Mouse (Mus musculus) liver, embryonic 14.5 days (tissue): ENCODE measurements around the gene Pde4d. TPM values are rescaled to one million over a fixed set of nuclear protein-coding genes. Genes with fewer than 3 reads are reported as not detected.

ENCODE experiments used
- ATAC-seq: fragments of 200-750 bp; cut with Nextera tagmentation; 2 replicates; pipeline ENCODE4 v1.8.0; 2017; ENCODE audit warnings: moderate number of reproducible peaks, mild to moderate bottlenecking, moderate library complexity; ENCODE audit not compliant: insufficient read depth
- DNase-seq, 3 experiments: peaks; one replicate each; pipeline ENCODE4 v3.0.0-alpha.2; 2012 to 2013; ENCODE audit warnings: low read depth in 3 of 3, low spot score in 3 of 3
- H3K27ac ChIP-seq: fragments of 300-500 bp; sonication (generic); 2 replicates; pipeline ENCODE4 v1.5.1; 2014; ENCODE audit warnings: moderate library complexity, mild to moderate bottlenecking, control low read depth, inconsistent platforms
- H3K27me3 ChIP-seq: fragments of 300-500 bp; sonication (generic); 2 replicates; pipeline ENCODE4 v1.6.1; 2014; ENCODE audit warnings: mild to moderate bottlenecking, low read length, moderate library complexity; ENCODE audit not compliant: control insufficient read depth, insufficient read depth
- H3K36me3 ChIP-seq: fragments of 300-500 bp; sonication (generic); replicated peaks from 2 replicates; pipeline ENCODE4 v1.6.1; 2014; ENCODE audit warnings: low read depth; ENCODE audit not compliant: control insufficient read depth, insufficient read depth
- H3K4me1 ChIP-seq, 2 experiments: fragments of 200-500 bp in 1 of 2; fragments of 300-500 bp in 1 of 2; sonication (generic) in 1 of 2; replicated peaks; 2 replicates each; pipeline ENCODE4 v1.6.1; 2012 to 2014; ENCODE audit warnings: antibody characterized with exemption in 1 of 2, inconsistent platforms in 1 of 2, low read length in 1 of 2; ENCODE audit not compliant: control insufficient read depth in 2 of 2, insufficient read depth in 2 of 2
- H3K4me2 ChIP-seq: fragments of 300-500 bp; sonication (generic); 2 replicates; pipeline ENCODE4 v1.6.1; 2014; ENCODE audit warnings: low read depth, mild to moderate bottlenecking, control low read depth, moderate library complexity
- H3K4me3 ChIP-seq, 2 experiments: fragments of 200-500 bp in 1 of 2; fragments of 300-500 bp in 1 of 2; sonication (generic) in 1 of 2; 2 replicates each; pipeline ENCODE4 v1.5.1; 2012 to 2014; ENCODE audit warnings: low read depth in 2 of 2, low read length in 2 of 2, mild to moderate bottlenecking in 2 of 2, control low read depth in 1 of 2, inconsistent platforms in 1 of 2, moderate library complexity in 1 of 2; ENCODE audit not compliant: insufficient read depth in 1 of 2
- H3K9ac ChIP-seq: fragments of 300-500 bp; sonication (generic); replicated peaks from 2 replicates; pipeline ENCODE4 v1.6.1; 2014; ENCODE audit warnings: mild to moderate bottlenecking, control low read depth, moderate library complexity
- H3K9me3 ChIP-seq: fragments of 300-500 bp; sonication (generic); 2 replicates; pipeline ENCODE4 v1.6.1; 2016; ENCODE audit warnings: low read length, mixed read lengths; ENCODE audit not compliant: control insufficient read depth
- CTCF ChIP-seq: IDR thresholded peaks from 2 replicates; pipeline ENCODE4 v1.5.1; 2016; ENCODE audit warnings: antibody characterized with exemption, low read depth, control low read depth
- EP300 ChIP-seq: IDR thresholded peaks from 2 replicates; pipeline ENCODE4 v1.6.1; 2016; ENCODE audit warnings: antibody characterized with exemption, low read depth
- WGBS: fragments of 180-500 bp; shearing (Covaris S2); extraction: QIAGEN DNeasy Blood & Tissue Kit; methylation state at CpG from one replicate; pipeline ENCODE4 v1.1.7; 2014; ENCODE audit not compliant: insufficient replicate concordance; 5-methylcytosine and 5-hydroxymethylcytosine counted together
- polyA plus RNA-seq, 2 experiments: library from polyadenylated mRNA; depleted of rRNA in 1 of 2; stranded (reverse) in 1 of 2; unstranded in 1 of 2; fragments of >200 nt; fragmentation: Nextera tagmentation in 1 of 2; extraction: Ambion mirVana in 1 of 2; gene quantifications; 2 replicates each; pipeline versions ENCODE4 v1.2.1 to v1.2.3; 2012 to 2014

Pde4d gene
- polyA plus RNA-seq, 2 experiments = 4.9 to 8.6 TPM

DNA sequence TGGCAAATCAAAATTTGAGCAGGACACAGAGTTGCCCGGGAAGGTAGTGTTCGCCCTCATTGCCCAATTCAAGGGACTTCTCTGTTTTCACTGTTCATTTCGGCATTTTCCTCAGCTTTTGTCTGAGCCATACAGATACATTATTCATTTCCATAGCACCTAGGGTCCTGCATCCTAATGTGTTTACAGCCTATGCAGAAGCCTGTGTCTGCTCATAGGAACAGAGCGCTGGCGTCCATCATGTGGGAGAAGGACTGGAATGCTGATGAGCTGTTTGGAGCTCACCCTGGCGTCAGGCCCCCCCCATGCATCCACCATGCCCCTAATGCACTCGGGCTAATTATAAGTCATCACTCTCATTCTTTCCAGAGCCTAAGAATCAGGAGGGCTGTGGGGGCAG, 900.4 kb downstream of the Pde4d start:
- Histone ChIP-seq H3K4me3 (no peak overlapping the region), H3K36me3 (no peaks in the 10 kb centered on the region), H3K4me1 (no peaks in the 10 kb centered on the region), H3K27me3 (no peaks in the 10 kb centered on the region), H3K27ac (no peak overlapping the region), H3K4me2 (no peak overlapping the region), H3K9ac (no peak overlapping the region), H3K9me3 (no peaks in the 10 kb centered on the region)
- no peak for ATAC-seq
- DNase-seq = no peak
- TF ChIP-seq CTCF (no peak), EP300 (no peak)
- 73% methylated on average over 7 of the region's 7 CpGs for WGBS

DNA sequence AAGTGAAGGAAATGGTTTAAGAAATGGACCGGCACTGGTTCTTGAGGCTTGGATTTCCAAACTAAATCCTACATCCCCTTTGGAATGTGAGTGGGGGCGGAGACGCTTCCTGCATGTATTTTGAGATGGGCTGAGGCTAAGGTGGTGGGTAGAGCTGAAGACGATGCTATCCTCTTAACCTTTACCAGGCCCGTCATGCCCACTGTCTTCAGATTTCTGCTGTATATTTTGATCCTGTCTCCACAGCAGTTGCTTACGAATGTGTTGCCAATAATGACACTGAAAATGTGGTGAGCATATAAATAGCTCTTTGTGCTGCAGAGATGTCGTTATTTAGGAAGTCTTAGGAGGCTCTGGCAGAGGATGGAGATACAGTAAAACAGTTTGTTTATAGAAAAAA, 904.3 kb downstream of the Pde4d start:
- DNase-seq (no peak), ATAC-seq (no peak)
- Histone ChIP-seq H3K27ac (no peak overlapping the region), H3K4me3 (no peak overlapping the region), H3K27me3 (no peaks in the 10 kb centered on the region), H3K36me3 (no peaks in the 10 kb centered on the region), H3K9me3 (no peaks in the 10 kb centered on the region), H3K4me1 (no peaks in the 10 kb centered on the region), H3K4me2 (no peak overlapping the region), H3K9ac (no peak overlapping the region)
- WGBS = 69% methylated on average over 7 of the region's 7 CpGs
- TF ChIP-seq CTCF = no peak
- no peak for TF ChIP-seq EP300

DNA sequence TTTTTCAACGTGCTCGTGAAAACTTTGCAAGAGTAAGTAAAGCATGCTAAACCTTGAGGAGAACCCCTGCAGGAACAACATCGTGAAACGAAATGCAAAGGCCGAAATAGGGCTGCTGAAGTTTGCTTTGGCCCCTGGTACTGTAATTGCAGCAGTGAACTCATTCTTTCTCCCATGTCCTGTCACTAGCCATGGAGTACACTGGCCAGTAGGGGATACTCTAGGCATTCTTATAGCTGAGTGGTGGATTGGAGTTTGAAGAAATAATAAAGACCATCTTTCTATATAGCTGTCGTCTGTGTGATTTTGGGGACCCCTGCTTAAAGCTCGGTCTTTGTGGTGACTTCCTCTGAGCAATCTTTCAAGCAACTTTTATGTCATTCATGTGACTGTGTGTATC, 906.5 kb downstream of the Pde4d start:
- Histone ChIP-seq H3K4me1 (no peaks in the 10 kb centered on the region), H3K27me3 (no peaks in the 10 kb centered on the region), H3K27ac (no peak overlapping the region), H3K4me3 (no peak overlapping the region), H3K36me3 (no peaks in the 10 kb centered on the region), H3K4me2 (no peak overlapping the region), H3K9ac (no peak overlapping the region), H3K9me3 (no peaks in the 10 kb centered on the region)
- ATAC-seq = no peak
- DNase-seq = no peak
- 68% methylated on average over 7 of the region's 7 CpGs for WGBS
- TF ChIP-seq EP300 (no peak), CTCF (peak; percentile 29; the same call in 1 of the 2 replicates)

DNA sequence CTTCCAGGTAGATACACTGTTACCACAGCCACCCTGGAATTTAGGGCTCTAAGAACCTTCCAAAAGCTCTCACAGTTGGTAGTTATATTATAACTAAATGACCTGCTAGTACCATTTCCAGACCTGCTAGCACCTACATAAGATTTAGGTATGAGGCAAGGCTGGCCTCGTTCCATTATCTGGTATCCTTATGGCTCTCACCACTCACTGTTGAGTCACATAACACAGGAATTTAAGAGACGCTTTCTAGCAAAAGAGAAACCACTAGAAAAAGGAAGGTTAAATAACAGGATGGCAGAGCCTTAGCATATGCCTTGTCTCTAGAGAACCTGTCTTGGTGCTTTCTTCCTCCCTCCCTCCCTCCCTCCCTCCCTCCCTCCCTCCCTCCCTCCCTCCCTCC, 910.2 kb downstream of the Pde4d start:
- no peak for TF ChIP-seq CTCF
- no peak for TF ChIP-seq EP300
- Histone ChIP-seq H3K9ac (no peak overlapping the region), H3K36me3 (no peaks in the 10 kb centered on the region), H3K27me3 (no peaks in the 10 kb centered on the region), H3K9me3 (no peaks in the 10 kb centered on the region), H3K4me3 (no peak overlapping the region), H3K4me2 (no peak overlapping the region), H3K4me1 (no peaks in the 10 kb centered on the region), H3K27ac (no peak overlapping the region)
- no peak for DNase-seq
- ATAC-seq = no peak
- 51% methylated on average over 2 of the region's 2 CpGs for WGBS

- 66% methylated on average over 6 of the region's 6 CpGs for WGBS
- no peak for DNase-seq
Measured at GRCm38 (mm10) chr13:109362340-109362739, 912.6 kb downstream of the Pde4d start.

More at GRCm38 (mm10) chr13:109362340-109362739, 912.6 kb downstream of the Pde4d start:
- no peak for TF ChIP-seq EP300
- TF ChIP-seq CTCF = no peak
- Histone ChIP-seq H3K27me3 (no peaks in the 10 kb centered on the region), H3K4me3 (no peak overlapping the region), H3K36me3 (no peaks in the 10 kb centered on the region), H3K4me1 (no peaks in the 10 kb centered on the region), H3K27ac (no peak overlapping the region), H3K4me2 (no peak overlapping the region), H3K9me3 (no peaks in the 10 kb centered on the region), H3K9ac (no peak overlapping the region)
- no peak for ATAC-seq
